Mouse (Mus musculus) 3134 (cell line): ENCODE measurements around the gene Dnaaf2.

Experiments used
- DNase-seq: peaks from one replicate; pipeline ENCODE4 v3.0.0-alpha.2; 2011; ENCODE audit warnings: low spot score; ENCODE audit not compliant: insufficient read length; ENCODE audit errors: extremely low read depth

Dnaaf2 gene

DNA sequence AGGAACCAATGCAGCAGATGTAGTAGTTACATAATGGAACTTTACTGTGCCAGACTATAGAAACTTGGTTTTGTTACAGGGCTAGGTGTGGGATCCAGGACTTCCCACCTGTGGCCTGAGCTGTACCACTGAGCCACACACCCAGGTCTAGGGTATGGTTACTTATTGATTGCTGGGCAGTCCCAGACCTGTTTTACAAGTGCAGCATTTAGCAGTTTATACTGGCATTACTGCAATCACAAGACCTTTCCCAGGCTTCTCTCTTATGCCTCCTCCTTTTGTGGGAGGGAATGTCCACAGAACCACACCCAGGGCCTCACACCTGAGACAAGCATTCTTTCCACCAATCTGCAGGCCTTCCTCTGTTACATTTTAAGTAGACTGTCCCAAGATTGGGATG is 756 bp upstream of the Dnaaf2 start:
- no peak for DNase-seq

DNA sequence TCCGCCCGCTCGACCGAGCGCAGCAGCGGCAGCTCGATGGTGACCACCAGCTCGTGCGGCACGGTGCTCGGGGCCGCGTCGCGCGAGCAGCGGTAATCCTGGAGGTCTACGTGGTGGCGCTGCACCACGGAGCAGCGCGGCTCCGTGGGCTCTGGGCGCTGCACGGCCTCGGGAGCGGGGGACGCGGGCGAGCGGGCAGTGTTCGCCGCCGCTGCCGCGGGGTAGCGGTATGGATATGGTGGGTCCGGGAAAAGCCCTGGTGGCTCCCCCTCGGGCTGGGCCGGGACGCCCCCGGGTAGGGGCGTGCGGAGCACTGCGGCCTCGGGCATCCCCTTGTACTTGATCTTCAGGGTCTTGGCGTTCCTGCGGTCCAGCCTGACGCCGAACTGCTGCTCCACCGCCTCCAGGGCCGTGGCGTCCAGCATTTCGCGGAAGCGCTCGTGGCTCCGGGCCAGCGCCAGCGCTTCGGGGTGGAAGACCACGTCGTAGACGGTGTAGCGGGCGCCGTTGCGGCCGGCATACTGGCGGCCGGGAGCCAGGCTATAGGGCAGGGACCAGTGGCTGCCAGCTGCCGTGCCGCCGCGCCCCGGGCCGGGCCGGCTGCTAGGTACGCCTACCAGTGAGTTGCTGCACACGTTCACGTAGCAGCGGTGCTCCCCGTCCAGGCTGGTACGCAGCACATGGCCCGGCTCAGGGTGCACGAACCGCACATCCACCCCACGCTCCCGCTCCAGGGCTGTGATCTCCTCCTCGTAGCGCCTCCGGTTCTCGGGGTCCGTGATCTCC is 658 bp downstream of the Dnaaf2 start:
- peak; percentile 83 for DNase-seq

DNA sequence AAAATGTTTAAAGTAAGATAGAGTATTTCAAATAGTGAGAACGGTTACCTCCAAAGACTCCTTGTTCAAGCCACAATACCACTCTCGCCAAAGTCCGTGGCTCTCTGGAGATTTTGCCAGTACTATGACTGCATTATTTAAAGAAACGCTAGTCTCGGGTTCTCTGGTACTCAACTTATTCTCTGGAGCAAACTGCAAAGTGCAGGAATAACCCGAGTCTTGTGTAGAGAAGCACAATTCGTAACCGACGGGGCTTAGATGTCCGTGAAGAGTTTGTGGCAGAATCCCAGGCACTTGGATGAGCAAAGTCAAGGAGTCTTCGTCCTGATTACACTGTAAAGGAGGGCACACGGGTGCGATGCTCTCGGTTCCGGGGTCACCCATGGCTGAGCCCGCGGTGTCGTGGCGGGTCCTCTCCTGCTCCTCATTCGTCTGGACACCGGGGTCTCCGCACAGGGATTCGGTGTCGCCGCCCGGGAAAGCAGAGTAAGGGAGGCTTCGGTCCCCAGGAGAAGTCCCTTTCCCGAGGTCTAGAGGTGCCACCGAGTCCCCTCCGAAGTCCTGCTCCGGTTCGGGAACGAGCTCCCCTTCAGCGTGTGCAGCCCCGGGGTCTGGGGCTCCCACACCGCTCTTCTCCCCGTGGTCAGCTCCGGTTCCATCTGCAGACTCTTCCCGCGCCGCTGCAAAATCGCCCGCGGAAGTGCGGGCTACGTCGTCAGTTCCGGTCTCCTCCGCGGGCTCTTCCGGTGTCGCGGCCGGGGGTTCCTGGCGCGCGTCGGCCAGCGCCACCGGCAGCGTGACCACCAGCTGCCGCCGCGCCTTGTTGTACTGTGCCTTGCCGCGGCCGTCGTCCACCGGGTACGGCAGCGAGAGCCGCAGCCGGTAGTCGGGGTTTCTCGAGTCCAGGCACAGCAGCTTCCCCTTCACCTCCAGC is 1.5 kb downstream of the Dnaaf2 start, which contains the start of gene Gm49383:
TSS of gene Gm49383 (minus strand) at position 661 of the 934 bp plus-strand sequence.
- peak; percentile 85 for DNase-seq

DNA sequence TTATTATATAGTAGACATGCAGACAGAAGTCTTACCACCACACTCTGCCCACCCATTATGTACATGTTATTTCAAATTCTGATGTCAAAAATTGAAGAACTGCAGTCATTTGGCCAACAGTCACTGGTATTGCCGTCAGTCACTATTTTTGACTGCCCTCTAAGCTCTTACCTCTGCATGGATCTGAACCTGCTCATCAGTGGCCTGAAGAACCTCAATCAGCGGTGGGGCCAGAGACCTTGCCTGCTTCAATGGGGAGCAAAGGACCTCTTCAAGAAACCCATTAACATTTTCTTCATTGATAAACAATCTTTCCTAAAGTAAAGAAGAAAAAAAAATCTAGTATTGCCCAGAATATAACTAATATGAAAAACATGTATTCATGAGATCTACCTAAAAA is 5.6 kb downstream of the Dnaaf2 start:
- DNase-seq = no peak

DNA sequence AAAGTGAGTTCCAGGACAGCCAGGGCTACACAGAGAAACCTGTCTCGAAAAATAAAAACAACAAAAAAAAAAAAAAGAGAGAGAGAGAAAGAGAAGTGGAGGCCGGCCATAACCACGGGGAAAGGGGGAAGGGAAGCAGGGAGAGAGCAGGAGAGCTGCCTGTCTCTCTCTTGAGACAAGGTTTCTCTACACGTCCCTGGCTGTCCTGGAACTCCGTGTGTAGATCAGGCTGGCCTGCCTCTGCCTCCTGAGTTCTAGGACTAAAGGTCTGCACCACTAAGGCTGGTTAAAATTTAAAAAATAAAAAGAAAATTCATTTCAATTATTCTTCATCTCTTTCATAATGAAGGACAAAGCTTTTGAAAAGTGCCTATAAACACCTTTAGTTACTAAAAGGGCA is 6.8 kb downstream of the Dnaaf2 start:
- no peak for DNase-seq

DNA sequence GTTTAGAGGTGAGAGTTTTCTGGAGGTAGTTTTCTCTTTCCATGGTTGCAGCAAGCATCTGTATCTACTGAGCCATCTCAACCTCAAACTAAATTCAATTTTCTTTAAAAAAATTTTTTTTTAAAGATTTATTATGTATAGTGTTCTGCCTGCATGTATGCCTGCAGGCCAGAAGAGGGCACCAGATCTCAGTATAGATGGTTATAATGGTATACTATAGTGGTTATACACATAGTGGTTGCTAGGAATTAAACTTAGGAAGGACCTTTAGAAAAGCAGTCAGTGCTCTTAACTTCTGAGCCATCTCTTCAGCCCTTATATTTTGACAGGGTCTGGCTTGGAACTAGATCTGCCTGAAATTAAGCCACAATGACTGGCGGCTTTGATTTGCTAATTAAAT is 7.7 kb downstream of the Dnaaf2 start:
- no peak for DNase-seq

DNA sequence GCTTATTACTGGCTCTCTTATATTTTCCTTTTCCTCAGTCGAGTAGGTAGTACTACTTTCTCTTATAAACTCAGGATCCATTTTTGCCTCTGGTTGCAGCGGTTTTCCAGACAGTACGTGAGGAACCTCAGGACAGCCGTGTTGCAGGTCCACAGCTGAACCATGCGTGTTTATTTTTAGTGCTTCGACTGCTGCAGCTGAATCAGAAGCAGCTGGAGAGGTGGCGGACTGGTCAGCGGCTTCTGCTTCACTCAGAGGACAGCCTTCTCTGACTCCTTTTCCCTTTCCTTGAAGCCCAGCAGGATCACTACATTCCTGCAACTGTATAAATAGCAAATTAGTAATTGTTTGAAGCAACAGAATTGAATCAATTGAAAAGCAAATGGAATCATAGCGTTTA is 8.2 kb downstream of the Dnaaf2 start:
- no peak for DNase-seq

DNA sequence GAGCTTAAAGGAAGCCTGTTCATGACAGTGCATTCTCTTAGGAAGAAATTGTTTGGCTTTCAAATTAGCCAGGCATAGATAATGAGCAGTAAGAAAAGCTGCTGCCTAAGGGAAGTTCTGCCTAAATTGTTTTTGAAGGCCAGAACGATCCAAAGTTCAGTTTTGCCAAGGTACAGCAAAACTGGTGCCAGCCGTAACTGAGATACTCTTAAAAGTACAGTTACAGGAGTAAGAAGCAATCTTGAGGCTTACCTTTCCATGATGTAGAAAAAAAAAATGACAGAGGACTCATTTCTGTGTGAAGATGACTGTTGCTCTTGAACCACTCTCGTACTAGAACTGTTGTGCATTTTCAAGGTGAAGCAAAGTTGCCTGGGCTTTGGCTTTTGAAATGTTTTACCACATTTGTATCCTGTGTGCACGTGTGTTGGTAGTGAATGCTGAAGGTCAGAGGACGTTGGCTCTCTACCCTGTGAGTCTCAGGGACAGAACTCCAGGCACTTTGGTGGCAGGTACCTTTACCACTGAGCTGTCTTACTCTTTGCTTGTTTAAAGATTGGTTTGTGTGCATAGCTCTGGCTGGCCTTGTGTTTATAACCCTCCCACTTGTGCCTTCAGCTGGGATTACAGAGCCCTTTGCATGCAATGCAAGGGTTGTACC is 11.3 kb downstream of the Dnaaf2 start:
- no peak for DNase-seq

DNA sequence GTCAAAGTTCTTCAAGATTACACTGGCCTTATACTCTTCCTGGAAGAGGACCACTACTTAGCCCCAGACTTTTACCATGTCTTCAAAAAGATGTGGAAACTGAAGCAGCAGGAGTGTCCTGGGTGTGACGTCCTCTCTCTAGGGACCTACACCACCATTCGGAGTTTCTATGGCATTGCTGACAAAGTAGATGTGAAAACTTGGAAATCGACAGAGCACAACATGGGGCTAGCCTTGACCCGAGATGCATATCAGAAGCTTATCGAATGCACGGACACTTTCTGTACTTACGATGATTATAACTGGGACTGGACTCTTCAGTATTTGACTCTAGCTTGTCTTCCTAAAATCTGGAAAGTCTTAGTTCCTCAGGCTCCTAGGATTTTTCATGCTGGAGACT is 12.9 kb downstream of the Dnaaf2 start:
- DNase-seq = no peak

DNA sequence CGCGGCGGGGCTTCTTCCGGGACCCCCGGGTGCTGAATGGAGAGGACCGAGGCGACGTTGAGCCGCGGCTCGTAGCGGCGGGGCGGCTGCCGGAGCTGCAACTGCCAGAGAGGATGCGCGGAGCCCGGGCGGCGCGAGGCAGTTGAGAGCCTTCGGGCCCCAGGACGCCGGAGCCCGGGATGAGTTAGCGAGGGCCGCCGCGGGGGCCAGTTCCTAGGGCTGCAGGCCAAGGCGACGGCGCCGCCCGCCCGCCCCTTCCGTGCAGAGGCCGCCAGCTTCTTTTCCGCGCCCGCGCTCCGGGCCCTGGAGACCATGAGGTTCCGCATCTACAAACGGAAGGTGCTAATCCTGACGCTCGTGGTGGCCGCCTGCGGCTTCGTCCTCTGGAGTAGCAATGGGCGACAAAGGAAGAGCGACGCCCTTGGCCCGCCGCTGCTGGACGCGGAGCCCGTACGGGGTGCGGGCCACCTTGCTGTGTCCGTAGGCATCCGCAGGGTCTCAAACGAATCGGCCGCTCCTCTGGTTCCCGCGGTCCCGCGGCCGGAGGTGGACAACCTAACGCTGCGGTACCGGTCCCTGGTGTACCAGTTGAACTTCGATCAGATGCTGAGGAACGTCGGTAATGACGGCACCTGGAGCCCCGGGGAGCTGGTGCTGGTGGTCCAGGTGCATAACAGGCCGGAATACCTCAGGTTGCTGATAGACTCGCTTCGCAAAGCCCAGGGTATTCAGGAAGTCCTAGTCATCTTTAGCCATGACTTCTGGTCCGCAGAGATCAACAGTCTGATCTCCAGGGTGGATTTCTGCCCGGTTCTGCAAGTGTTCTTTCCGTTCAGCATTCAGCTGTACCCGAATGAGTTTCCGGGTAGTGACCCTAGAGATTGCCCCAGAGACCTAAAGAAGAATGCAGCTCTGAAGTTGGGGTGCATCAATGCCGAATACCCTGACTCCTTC is 13.6 kb downstream of the Dnaaf2 start:
- DNase-seq = peak; percentile 68

DNA sequence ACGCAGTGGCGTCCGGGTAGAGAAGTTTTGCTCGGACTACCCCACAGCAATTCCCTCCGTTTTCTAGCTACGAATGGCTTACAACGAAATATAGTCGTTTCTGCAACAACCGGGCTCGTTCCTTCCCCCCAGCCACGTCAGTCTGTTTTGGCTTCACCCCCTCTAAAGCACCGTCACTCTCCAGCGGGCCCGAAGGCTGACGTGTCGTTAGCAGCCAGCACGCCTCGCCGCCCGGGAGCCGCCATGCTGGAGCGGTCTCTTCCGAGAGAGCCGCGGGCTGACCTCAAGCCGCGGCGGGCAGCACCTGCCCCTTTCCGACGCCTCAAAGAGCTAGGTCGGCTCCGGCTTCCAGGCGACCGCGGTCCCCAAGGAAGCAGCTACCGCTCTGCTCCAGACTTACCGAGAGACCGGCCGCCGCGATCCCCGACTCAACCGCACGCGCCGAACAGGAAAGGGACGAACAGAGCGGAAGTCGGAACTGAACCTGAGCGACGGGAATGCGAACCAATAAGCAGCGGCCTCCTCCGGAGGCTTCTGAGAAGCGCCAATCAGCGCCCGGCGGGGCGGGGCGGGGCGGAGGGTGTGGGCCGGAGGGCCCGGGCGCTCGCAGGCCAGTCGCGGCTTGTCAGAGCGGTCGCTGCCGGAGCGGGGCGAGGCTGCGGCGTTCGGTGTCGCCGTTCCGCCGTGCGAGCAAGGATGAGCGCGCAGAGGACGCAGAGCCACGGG is 14.5 kb downstream of the Dnaaf2 start, which contains the start of the genes Rpl36al and Mgat2:
TSS of gene Rpl36al (minus strand) at position 501 of the 726 bp plus-strand sequence.
TSS of gene Mgat2 (plus strand) at position 575 of the 726 bp plus-strand sequence.
- DNase-seq = peak; percentile 96

DNA sequence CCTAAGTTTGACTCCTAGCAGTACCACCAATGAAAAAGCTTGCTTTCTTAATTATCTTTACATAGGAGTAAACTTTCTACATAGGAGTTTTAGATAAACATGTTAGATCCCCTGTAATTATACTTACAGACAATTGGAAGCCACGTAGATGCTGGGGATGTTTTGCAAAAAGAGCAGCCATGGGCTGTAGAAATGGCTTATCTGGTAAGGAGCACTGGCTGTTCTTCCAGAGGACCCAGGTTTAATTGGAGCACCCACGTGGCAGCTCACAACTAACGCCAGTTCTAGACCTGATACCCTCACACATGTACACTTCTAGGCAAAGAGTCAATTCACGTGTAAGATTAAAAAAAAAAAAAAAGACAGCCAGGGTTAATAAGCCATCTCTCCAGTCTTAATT is 16.4 kb downstream of the Dnaaf2 start:
- no peak for DNase-seq

DNA sequence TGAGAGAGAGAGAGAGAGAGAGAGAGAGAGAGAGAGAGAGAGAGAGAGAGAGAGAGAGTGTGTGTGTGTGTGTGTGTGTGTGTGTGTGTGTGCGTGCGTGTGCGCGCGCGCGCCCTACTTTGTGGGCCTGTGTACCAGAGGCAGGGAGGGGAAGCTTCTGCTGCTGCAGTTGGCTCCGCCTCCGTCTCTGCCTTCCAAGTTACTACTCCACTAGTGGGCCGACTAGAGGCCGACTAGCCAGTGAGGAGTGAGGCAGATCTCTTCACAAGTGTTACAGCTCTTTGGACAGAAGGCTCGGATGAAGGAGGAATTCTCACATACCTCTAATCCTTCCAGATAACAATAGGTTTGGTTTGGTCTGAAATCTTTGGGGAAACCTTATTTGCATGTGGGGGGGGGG is 18.9 kb downstream of the Dnaaf2 start:
- no peak for DNase-seq

DNA sequence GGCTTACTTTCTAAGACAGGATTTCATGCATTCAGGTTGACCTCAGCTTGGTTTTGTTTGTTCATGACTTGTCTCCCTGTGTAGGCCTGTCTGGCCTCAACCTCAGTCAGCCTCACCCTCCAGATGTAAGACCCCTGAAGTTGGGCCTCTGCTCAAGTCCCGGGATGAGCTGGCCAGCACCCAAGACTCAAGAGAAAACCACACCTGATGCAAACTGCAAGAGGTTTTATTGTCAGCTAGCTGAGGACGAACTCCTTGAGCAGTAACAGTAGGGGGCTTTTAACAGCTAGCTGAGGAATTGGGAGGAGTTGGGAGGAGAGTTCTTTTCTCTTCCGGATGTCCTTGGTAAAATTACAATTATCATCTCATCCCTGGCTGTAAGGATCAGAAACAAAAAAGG is 20.7 kb downstream of the Dnaaf2 start:
- DNase-seq = no peak

DNA sequence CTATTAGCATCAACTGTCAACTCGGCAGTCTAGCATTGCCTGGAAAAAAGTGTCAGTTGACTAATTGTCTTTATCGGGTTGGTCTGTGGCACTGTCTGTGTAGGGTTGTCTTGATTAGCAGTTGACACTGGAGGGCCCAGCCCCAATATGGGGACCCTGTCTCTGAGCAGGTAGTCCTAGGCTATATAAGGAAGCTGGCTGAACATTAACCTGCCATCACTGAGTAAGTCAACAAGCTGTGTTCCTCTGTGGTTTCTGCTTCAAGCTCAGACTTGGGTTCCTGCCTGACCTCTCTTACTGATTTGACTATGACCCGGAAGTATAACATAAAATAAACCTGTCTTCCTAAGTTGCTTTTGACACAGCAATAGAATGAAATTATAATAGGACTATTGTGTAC is 22.3 kb downstream of the Dnaaf2 start:
- no peak for DNase-seq

DNA sequence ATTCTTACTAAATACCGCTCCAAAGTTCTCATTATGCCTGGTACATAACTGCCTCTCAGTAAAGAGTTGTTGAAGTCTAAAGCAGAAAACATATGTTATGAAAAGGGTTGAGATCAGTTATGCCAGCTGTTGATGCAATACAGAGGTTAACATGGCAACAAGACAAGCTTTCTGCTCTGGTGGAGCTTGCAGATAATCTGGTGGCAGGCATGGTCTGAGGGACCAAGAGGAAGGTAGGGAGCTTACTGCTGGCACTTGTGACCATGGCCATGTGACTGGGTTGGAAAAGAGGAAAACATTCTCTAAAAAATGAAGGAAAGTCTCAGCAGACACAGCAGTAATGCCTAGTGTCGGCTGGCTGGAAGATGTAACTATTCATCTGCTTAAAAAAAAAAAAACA is 26.9 kb downstream of the Dnaaf2 start:
- no peak for DNase-seq

DNA sequence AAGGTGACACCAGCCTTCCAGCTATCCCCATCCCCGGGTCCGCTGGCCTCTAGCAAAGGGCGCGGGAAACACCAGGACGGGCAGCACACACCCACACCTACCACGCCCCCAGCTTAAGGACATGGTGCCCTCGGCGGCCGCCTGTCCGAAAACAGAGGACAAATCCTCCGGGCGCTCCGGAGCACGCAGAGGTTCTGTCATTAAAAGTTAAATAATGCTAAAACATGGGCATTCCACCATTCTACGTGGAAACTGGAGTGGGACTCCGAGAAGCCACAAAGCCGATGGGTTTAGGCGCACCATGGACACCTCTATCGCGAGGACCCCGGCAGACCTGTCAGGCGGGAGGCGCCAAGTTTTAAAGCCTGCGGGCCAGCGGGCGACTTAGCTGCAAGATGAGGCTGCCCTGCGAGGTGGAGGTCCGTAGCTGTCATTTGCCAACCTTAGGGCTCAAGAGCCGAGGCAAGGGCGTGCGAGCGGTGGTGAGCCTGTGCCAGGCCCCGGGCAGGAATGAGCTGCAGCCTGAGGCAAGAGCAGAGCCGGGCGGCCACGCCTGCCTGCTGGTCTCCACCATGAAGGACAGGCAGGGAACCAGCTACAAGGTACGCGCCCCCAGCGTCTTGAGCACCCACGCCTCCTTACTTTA is 29.6 kb downstream of the Dnaaf2 start, which contains the start of gene Lrr1:
TSS of gene Lrr1 (plus strand) at position 354 of the 646 bp plus-strand sequence.
- DNase-seq = peak; percentile 94

DNA sequence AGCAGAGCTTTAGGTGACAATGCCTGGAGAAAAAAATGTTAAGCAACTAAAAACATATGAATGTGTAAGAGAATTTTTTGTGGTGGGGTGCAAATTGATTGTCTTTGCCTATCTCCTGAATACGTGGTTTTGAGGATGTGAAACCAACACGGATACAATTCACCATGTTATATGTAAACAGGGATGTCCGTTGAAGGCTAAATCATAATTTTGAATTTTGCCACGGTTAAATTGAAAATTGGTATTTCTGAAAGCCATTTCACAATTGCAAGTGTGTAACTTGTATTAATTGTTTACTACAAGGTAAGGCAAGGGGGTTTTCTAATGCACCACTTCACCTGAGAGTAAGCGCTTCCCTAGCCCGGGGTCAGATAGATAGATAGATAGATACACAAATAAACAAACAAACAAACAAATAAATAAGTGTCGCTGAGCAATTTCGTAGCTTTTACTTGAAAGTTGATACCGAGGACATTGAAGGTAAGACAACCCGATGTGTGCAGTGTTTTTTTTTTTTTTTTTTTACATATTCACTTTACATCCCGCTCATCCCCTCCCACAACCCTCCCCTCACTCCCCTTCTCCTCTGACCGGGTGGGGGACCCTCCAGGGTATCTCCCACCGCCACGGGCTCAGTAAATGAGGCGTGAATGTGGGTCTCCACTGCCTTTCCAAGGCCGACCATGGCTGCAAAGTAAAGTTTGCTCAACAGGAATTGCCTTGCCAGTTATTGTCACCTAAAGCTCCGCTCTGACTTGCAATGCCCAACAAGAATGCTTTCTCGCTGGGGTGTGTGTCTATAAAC is 30.4 kb downstream of the Dnaaf2 start:
- no peak for DNase-seq
